Mouse (Mus musculus): ENCODE measurements around the gene Usp50. TPM values are rescaled to one million over a fixed set of nuclear protein-coding genes. Genes with fewer than 3 reads are reported as not detected.

The Usp50 gene
- polyA plus RNA-seq, 1 experiment from 2014 or later, result 3.7 TPM

DNA sequence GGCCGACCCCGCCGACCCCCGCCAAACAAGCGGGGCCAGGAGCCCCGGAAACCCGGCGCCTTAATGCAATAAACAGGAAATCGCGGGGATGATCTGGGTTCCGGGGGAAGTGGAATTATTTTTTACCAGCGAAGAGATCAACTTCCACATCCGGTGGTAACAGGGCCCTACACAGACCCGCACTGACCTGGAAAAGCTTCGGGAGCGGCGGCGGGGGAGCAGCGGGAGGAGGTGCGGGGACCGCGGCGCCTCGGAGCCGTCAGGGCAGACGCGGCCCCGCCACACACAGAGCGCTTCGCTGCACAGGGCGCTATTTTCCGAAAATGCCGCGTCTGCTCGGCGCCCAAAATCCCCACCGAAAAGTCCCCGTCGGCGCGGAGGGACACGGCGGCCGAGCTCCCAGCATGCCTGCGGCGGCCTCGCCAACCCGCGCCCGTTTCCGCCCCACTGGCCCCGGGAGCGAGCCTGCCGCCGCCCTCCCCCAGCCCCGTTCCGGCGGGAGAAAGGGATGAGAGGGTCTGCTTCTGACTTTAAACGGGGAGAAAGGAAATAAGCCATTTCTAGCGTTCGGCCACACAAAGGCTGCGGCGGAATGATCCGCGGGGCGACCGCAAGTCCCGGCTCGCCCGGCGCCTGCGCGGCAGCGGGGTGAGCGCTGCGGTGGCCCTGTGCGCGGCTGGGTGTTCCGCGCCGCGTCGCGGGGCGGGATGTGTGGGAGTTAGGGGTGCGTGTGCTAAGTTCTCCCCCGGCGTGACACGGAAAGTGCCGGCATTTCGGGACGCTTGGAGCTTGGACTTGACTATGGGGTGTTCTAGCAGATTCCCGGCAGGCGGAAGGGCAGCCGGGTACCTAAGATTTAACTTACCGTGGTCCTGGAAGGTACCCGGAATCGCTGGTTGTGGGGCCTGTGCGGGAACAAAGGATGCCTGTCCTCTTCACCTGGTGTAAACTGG lies 107.8 kb downstream of the Usp50 start:
- peak overlapping the region; percentile 99 for H3K27ac ChIP-seq
- peak overlapping the region; percentile 67 for H3K4me2 ChIP-seq (replicated peaks)
- H3K27me3 ChIP-seq (replicated peaks), result no peaks in the 10 kb centered on the region
- WGBS, result under 1% methylated on average over 99 of the region's 99 CpGs
- peaks cover 6% of the 10 kb centered on the region; the same call in 1 of the 2 replicates for H3K36me3 ChIP-seq
- peaks cover 2% of the 10 kb centered on the region for H3K9me3 ChIP-seq
- H3K4me3 ChIP-seq, result peak overlapping the region; percentile 99
- ATAC-seq (ENCODE audit: low FRiP score, low read depth), result peak; percentile 95
- peak overlapping the region; percentile 99 for H3K9ac ChIP-seq
- peaks cover 24% of the 10 kb centered on the region for H3K4me1 ChIP-seq

DNA sequence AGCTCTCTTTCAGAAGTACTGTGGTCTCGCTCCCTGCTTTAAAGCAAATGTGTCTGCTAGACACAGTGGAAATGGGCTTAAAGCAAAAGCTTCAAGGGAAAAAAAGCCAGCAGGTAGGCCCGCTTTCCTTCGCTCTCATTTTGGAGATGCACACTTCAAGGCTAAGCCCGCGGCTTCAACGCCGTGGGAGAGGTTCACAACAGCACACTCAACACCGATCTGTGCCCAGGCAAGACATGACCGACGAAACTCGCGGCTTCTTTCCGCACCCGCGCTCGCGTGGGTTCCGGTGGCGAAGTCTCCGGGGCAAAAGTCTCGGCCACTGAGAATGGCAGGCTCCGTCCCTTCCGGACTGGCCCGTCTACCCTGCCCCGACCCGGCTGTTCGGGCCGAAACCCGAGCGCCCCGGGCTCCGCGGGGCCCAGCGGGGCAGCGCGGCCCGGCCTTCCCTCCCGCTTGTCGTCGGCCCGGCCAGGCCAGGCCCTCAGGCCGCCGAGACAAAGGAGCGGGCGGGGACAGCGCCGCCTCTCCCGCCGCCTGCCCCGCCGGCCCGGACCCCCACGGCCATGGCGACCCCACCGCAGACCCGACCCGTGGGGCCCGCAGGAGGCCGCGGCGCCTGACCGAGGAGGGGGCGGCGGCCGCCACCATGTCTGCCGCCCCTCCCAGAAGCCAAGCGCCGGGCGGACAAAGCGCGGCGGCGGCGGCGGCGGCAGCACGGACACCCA lies 108.7 kb downstream of the Usp50 start:
- WGBS, result under 1% methylated on average over 73 of the region's 77 CpGs
- peak overlapping the region; percentile 67 for H3K4me2 ChIP-seq (replicated peaks)
- peak overlapping the region; percentile 99 for H3K4me3 ChIP-seq
- no peaks in the 10 kb centered on the region for H3K9me3 ChIP-seq
- peak; percentile 66 for ATAC-seq (ENCODE audit: low FRiP score, low read depth)
- peaks cover 4% of the 10 kb centered on the region; the same call in 1 of the 2 replicates for H3K36me3 ChIP-seq
- peak overlapping the region; percentile 99 for H3K27ac ChIP-seq
- H3K27me3 ChIP-seq (replicated peaks), result no peaks in the 10 kb centered on the region
- H3K9ac ChIP-seq, result peak overlapping the region; percentile 99
- peaks cover 24% of the 10 kb centered on the region for H3K4me1 ChIP-seq

DNA sequence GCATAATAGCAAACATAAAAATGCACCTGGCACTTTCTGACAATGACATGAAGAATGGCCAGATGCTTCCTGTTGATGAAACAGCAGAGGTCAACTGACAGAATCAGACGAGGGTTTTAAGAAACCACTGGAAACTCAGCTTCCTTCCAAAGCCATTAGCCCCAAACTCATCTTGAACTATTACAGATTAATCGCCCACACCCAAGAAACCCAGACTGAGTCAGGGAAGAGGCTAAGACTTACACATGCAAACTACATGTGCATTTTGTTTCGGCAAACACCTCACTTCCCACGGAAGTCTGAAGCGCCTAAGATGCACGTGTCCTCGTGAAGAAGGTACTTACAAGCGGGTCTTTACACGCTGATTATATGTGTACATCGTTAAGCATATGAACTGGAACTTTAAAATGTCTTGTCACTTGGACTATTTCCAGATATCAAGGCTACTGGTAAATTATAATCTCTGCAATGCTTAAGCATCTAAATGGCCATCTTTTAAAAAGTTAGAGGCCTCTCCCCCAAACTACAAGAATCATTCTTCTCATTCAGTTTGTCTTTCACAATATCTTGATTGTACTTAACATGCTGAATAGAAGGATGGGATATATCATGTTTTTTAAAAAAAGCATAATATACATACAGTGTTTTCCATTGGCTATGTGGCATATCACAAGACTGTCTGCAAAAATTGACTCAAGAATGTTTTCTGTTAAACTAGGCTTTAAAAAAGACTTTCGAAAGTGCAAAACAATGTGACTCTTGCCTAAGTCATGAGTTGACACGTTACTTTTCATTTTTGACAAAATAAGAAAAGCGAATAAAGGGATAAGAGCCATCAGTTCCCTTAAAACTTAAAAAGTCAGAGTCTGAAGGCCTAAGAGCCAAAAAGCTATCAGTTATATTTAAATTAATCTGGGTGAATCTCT lies 109.7 kb downstream of the Usp50 start:
- WGBS, result 68% methylated on average over 13 of the region's 13 CpGs
- H3K27ac ChIP-seq, result no peak overlapping the region

DNA sequence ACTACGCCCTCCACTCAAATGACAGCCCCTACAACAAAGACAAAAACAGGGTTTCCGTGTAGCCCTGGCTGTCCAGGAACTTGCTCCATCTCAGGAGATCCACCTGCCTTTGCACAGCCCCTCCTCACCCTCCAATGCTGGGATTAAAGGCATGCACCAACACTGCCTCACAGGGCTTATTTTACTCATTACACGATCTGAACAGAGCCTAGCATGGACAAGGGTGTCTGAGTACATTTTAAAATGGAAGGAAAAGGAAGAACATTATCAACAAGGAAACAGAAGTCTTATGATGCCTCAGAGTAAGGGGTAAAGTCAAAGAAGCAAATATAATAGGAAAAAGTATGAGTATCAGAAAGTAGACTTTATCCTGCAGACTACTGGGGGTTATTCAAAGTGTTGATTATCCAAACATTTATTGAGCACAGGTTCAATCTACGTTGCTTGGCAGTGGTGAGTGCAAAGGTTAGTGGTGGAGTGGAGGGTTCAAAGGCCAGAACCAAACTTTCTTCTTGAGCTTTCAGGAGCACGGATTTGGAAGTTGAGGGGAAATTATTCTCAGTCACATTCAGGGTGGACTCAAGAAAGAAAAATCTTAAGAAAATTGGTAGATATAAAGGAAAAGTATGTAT lies 114.5 kb downstream of the Usp50 start:
- no peak for ATAC-seq (ENCODE audit: low FRiP score, low read depth)
- WGBS, result 96% methylated on average over 5 of the region's 5 CpGs
- Histone ChIP-seq H3K27me3 (replicated peaks) (no peaks in the 10 kb centered on the region), H3K9me3 (no peaks in the 10 kb centered on the region), H3K27ac (no peak overlapping the region), H3K4me3 (no peak overlapping the region), H3K4me1 (peaks cover 14% of the 10 kb centered on the region), H3K36me3 (no peaks in the 10 kb centered on the region), H3K4me2 (replicated peaks) (no peak overlapping the region), H3K9ac (no peak overlapping the region)

More for the DNA sequence above, 109.7 kb downstream of the Usp50 start:
- H3K27me3 ChIP-seq (replicated peaks), result no peaks in the 10 kb centered on the region
- ATAC-seq (ENCODE audit: low FRiP score, low read depth), result no peak
- no peaks in the 10 kb centered on the region for H3K9me3 ChIP-seq
- H3K36me3 ChIP-seq, result peaks cover 4% of the 10 kb centered on the region; the same call in 1 of the 2 replicates
- H3K4me3 ChIP-seq, result peak overlapping the region; percentile 99
- H3K4me1 ChIP-seq, result peaks cover 24% of the 10 kb centered on the region
- peak overlapping the region; percentile 99 for H3K9ac ChIP-seq
- peak overlapping the region; percentile 67 for H3K4me2 ChIP-seq (replicated peaks)

DNA sequence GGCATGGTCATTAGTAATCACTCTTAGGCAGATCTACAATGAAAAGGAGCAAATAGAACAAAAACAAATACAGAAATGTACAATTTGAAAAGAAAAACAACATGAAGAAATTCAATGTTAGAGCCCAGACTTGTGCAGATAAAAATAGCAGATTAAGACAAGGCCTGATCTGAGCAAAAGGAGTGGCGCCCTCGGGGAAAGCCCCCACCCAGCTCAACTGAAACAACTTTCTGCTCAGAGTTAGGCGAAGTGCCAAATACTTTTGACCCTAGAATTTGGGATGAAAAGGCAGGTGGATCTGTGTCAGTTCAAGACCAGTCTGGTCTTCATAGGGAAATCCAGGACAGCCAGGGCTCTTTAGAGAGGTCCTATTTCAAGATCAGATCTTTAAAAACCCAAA lies 117.3 kb downstream of the Usp50 start:
- Histone ChIP-seq H3K27me3 (replicated peaks) (no peaks in the 10 kb centered on the region), H3K4me2 (replicated peaks) (no peak overlapping the region), H3K4me1 (no peaks in the 10 kb centered on the region), H3K9me3 (no peaks in the 10 kb centered on the region), H3K4me3 (no peak overlapping the region), H3K36me3 (no peaks in the 10 kb centered on the region), H3K9ac (no peak overlapping the region), H3K27ac (no peak overlapping the region)
- ATAC-seq (ENCODE audit: low FRiP score, low read depth), result no peak
- WGBS, result 94% methylated on average over 3 of the region's 3 CpGs

DNA sequence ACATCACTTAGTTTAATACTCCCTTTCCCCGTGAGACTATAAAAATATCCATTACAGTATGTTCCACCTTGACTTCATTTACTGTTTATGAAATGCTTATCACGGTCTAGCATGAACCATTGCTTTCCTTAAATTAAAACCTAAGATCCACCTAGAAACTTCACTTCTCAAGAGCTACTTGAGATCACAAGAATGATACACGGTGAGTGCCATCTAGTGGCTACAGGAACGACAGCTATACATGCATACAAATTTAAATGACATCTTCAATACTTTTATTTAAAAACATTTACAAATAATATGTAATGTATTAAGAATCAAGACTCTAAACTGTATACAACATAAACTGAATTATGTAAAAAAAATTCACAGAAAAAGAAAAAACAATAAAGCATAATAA lies 119.8 kb downstream of the Usp50 start:
- Histone ChIP-seq H3K4me3 (no peak overlapping the region), H3K4me2 (replicated peaks) (no peak overlapping the region), H3K27ac (no peak overlapping the region), H3K9ac (no peak overlapping the region), H3K4me1 (no peaks in the 10 kb centered on the region), H3K36me3 (no peaks in the 10 kb centered on the region), H3K27me3 (replicated peaks) (no peaks in the 10 kb centered on the region), H3K9me3 (no peaks in the 10 kb centered on the region)
- ATAC-seq (ENCODE audit: low FRiP score, low read depth), result no peak
- WGBS, result 66% methylated on average over 4 of the region's 4 CpGs

Other genes with a start within 250 kb of the Usp50 start
- gene Slc27a2, start 231.1 kb downstream of the Usp50 start, polyA plus RNA-seq (2016; fragmentation: Nextera tagmentation; extraction: Ambion mirVana), result 1.8 and 1.9 TPM in 2 replicates
- 0.50 and 0.56 TPM in 2 replicates for gene Hdc, start 164.2 kb downstream of the Usp50 start, polyA plus RNA-seq (2016; fragmentation: Nextera tagmentation; extraction: Ambion mirVana)
- 64.6 and 66.3 TPM in 2 replicates for gene Gabpb1, start 107.1 kb downstream of the Usp50 start, polyA plus RNA-seq (2016; fragmentation: Nextera tagmentation; extraction: Ambion mirVana)
- gene Usp8, start 76.1 kb downstream of the Usp50 start, polyA plus RNA-seq (2016; fragmentation: Nextera tagmentation; extraction: Ambion mirVana), result 36.5 and 38.6 TPM in 2 replicates
- gene Trpm7, start 92.8 kb upstream of the Usp50 start, polyA plus RNA-seq (2016; fragmentation: Nextera tagmentation; extraction: Ambion mirVana), result 34.0 and 35.3 TPM in 2 replicates
- 34.6 and 36.7 TPM in 2 replicates for gene Sppl2a, start 149.8 kb upstream of the Usp50 start, polyA plus RNA-seq (2016; fragmentation: Nextera tagmentation; extraction: Ambion mirVana)
- gene Ap4e1, start 225.2 kb upstream of the Usp50 start, polyA plus RNA-seq (2016; fragmentation: Nextera tagmentation; extraction: Ambion mirVana), result 13.2 TPM in 2 replicates

Measured in neural tube, embryonic 12.5 days (tissue).